Mouse (Mus musculus): Measurements from ENCODE around the gene Eef2k. TPM values are rescaled to one million over a fixed set of nuclear protein-coding genes. Genes with fewer than 3 reads are reported as not detected.

Gene Eef2k
- polyA plus RNA-seq, 1 experiment from 2014 or later, result 27.9 TPM

GRCm38 (mm10) chr7:120874764-120875539 lies 32.3 kb downstream of the Eef2k start:
- Histone ChIP-seq H3K36me3 (ENCODE audit: insufficient read depth, low read length) (no peaks in the 10 kb centered on the region), H3K27ac (ENCODE audit: low read length) (peak overlapping the region; percentile 63), H3K27me3 (ENCODE audit: insufficient read depth, low read length) (no peaks in the 10 kb centered on the region), H3K9ac (replicated peaks; ENCODE audit: low read length) (no peak overlapping the region), H3K4me2 (replicated peaks; ENCODE audit: low read depth, low read length) (no peak overlapping the region), H3K4me1 (ENCODE audit: insufficient read depth, low read length) (no peaks in the 10 kb centered on the region), H3K9me3 (ENCODE audit: low read length) (no peaks in the 10 kb centered on the region), H3K4me3 (ENCODE audit: low read length) (no peak overlapping the region)
- 68% methylated on average over 7 of the region's 7 CpGs for WGBS
- peak; percentile 72 for ATAC-seq (ENCODE audit: low FRiP score, low TSS enrichment)

- H3K4me2 ChIP-seq (replicated peaks; ENCODE audit: low read depth, low read length), result no peak overlapping the region
- H3K27ac ChIP-seq (ENCODE audit: low read length), result peak overlapping the region; percentile 63
These were observed 33.1 kb downstream of the Eef2k start for GRCm38 (mm10) chr7:120875540-120876388.

GRCm38 (mm10) chr7:120878271-120878670 lies 35.6 kb downstream of the Eef2k start:
- no peak overlapping the region for H3K27ac ChIP-seq (ENCODE audit: low read length)
- WGBS, result 80% methylated on average over 6 of the region's 6 CpGs
- ATAC-seq (ENCODE audit: low FRiP score, low TSS enrichment), result no peak
- H3K4me3 ChIP-seq (ENCODE audit: low read length), result no peak overlapping the region
- no peaks in the 10 kb centered on the region for H3K27me3 ChIP-seq (ENCODE audit: insufficient read depth, low read length)
- H3K4me1 ChIP-seq (ENCODE audit: insufficient read depth, low read length), result no peaks in the 10 kb centered on the region
- H3K4me2 ChIP-seq (replicated peaks; ENCODE audit: low read depth, low read length), result no peak overlapping the region
- H3K36me3 ChIP-seq (ENCODE audit: insufficient read depth, low read length), result peaks cover 7% of the 10 kb centered on the region; the same call in 1 of the 2 replicates
- no peak overlapping the region for H3K9ac ChIP-seq (replicated peaks; ENCODE audit: low read length)
- no peaks in the 10 kb centered on the region for H3K9me3 ChIP-seq (ENCODE audit: low read length)

More at GRCm38 (mm10) chr7:120875540-120876388, 33.1 kb downstream of the Eef2k start:
- Histone ChIP-seq H3K27me3 (ENCODE audit: insufficient read depth, low read length) (no peaks in the 10 kb centered on the region), H3K36me3 (ENCODE audit: insufficient read depth, low read length) (peaks cover 4% of the 10 kb centered on the region; the same call in 1 of the 2 replicates), H3K4me3 (ENCODE audit: low read length) (no peak overlapping the region), H3K4me1 (ENCODE audit: insufficient read depth, low read length) (no peaks in the 10 kb centered on the region), H3K9me3 (ENCODE audit: low read length) (no peaks in the 10 kb centered on the region), H3K9ac (replicated peaks; ENCODE audit: low read length) (peak overlapping the region; percentile 31; the same call in 1 of the 2 replicates)
- ATAC-seq (ENCODE audit: low FRiP score, low TSS enrichment), result peak; percentile 60
- WGBS, result 56% methylated on average over 3 of the region's 3 CpGs

GRCm38 (mm10) chr7:120879972-120880371 lies 37.3 kb downstream of the Eef2k start:
- peaks cover 18% of the 10 kb centered on the region for H3K36me3 ChIP-seq (ENCODE audit: insufficient read depth, low read length)
- no peak for ATAC-seq (ENCODE audit: low FRiP score, low TSS enrichment)
- no peak overlapping the region for H3K4me2 ChIP-seq (replicated peaks; ENCODE audit: low read depth, low read length)
- 0 out of 2 replicates have a peak, but pooled peaks cover 4% of the 10 kb centered on the region for H3K9me3 ChIP-seq (ENCODE audit: low read length)
- H3K4me3 ChIP-seq (ENCODE audit: low read length), result no peak overlapping the region
- H3K9ac ChIP-seq (replicated peaks; ENCODE audit: low read length), result no peak overlapping the region
- WGBS, result 95% methylated on average over 3 of the region's 3 CpGs
- H3K27me3 ChIP-seq (ENCODE audit: insufficient read depth, low read length), result no peaks in the 10 kb centered on the region
- H3K4me1 ChIP-seq (ENCODE audit: insufficient read depth, low read length), result no peaks in the 10 kb centered on the region
- H3K27ac ChIP-seq (ENCODE audit: low read length), result no peak overlapping the region

GRCm38 (mm10) chr7:120880770-120881169 lies 38.1 kb downstream of the Eef2k start:
- WGBS, result 95% methylated on average over 4 of the region's 4 CpGs
- Histone ChIP-seq H3K27ac (ENCODE audit: low read length) (no peak overlapping the region), H3K27me3 (ENCODE audit: insufficient read depth, low read length) (no peaks in the 10 kb centered on the region), H3K4me2 (replicated peaks; ENCODE audit: low read depth, low read length) (no peak overlapping the region), H3K4me1 (ENCODE audit: insufficient read depth, low read length) (no peaks in the 10 kb centered on the region), H3K36me3 (ENCODE audit: insufficient read depth, low read length) (peaks cover 18% of the 10 kb centered on the region), H3K4me3 (ENCODE audit: low read length) (no peak overlapping the region), H3K9ac (replicated peaks; ENCODE audit: low read length) (no peak overlapping the region), H3K9me3 (ENCODE audit: low read length) (0 out of 2 replicates have a peak, but pooled peaks cover 4% of the 10 kb centered on the region)
- ATAC-seq (ENCODE audit: low FRiP score, low TSS enrichment), result no peak

GRCm38 (mm10) chr7:120881451-120881850 lies 38.8 kb downstream of the Eef2k start:
- Histone ChIP-seq H3K9ac (replicated peaks; ENCODE audit: low read length) (no peak overlapping the region), H3K36me3 (ENCODE audit: insufficient read depth, low read length) (peaks cover 18% of the 10 kb centered on the region), H3K27me3 (ENCODE audit: insufficient read depth, low read length) (no peaks in the 10 kb centered on the region), H3K9me3 (ENCODE audit: low read length) (0 out of 2 replicates have a peak, but pooled peaks cover 4% of the 10 kb centered on the region), H3K4me1 (ENCODE audit: insufficient read depth, low read length) (no peaks in the 10 kb centered on the region), H3K4me3 (ENCODE audit: low read length) (no peak overlapping the region), H3K27ac (ENCODE audit: low read length) (no peak overlapping the region), H3K4me2 (replicated peaks; ENCODE audit: low read depth, low read length) (no peak overlapping the region)
- ATAC-seq (ENCODE audit: low FRiP score, low TSS enrichment), result no peak
- 78% methylated on average over 2 of the region's 2 CpGs for WGBS

- Histone ChIP-seq H3K27ac (ENCODE audit: low read length) (no peak overlapping the region), H3K36me3 (ENCODE audit: insufficient read depth, low read length) (peaks cover 22% of the 10 kb centered on the region)
- 50% methylated on average over 4 of the region's 4 CpGs for WGBS
These were observed 40.0 kb downstream of the Eef2k start for GRCm38 (mm10) chr7:120882674-120883073.

GRCm38 (mm10) chr7:120883523-120884290 lies 41.1 kb downstream of the Eef2k start:
- peaks cover 22% of the 10 kb centered on the region for H3K36me3 ChIP-seq (ENCODE audit: insufficient read depth, low read length)
- no peak for ATAC-seq (ENCODE audit: low FRiP score, low TSS enrichment)
- H3K9ac ChIP-seq (replicated peaks; ENCODE audit: low read length), result no peak overlapping the region
- no peaks in the 10 kb centered on the region for H3K27me3 ChIP-seq (ENCODE audit: insufficient read depth, low read length)
- 91% methylated on average over 4 of the region's 4 CpGs for WGBS
- H3K4me3 ChIP-seq (ENCODE audit: low read length), result no peak overlapping the region
- H3K27ac ChIP-seq (ENCODE audit: low read length), result no peak overlapping the region
- H3K9me3 ChIP-seq (ENCODE audit: low read length), result 0 out of 2 replicates have a peak, but pooled peaks cover 4% of the 10 kb centered on the region
- H3K4me1 ChIP-seq (ENCODE audit: insufficient read depth, low read length), result no peaks in the 10 kb centered on the region
- H3K4me2 ChIP-seq (replicated peaks; ENCODE audit: low read depth, low read length), result no peak overlapping the region

More at GRCm38 (mm10) chr7:120882674-120883073, 40.0 kb downstream of the Eef2k start:
- 0 out of 2 replicates have a peak, but pooled peaks cover 4% of the 10 kb centered on the region for H3K9me3 ChIP-seq (ENCODE audit: low read length)
- H3K4me1 ChIP-seq (ENCODE audit: insufficient read depth, low read length), result no peaks in the 10 kb centered on the region
- no peak overlapping the region for H3K4me2 ChIP-seq (replicated peaks; ENCODE audit: low read depth, low read length)
- H3K9ac ChIP-seq (replicated peaks; ENCODE audit: low read length), result no peak overlapping the region
- H3K4me3 ChIP-seq (ENCODE audit: low read length), result no peak overlapping the region
- peak; percentile 64 for ATAC-seq (ENCODE audit: low FRiP score, low TSS enrichment)
- no peaks in the 10 kb centered on the region for H3K27me3 ChIP-seq (ENCODE audit: insufficient read depth, low read length)

- no peak for ATAC-seq (ENCODE audit: low FRiP score, low TSS enrichment)
These were observed 42.1 kb downstream of the Eef2k start for GRCm38 (mm10) chr7:120884746-120885145.

More at GRCm38 (mm10) chr7:120884746-120885145, 42.1 kb downstream of the Eef2k start:
- Histone ChIP-seq H3K9me3 (ENCODE audit: low read length) (0 out of 2 replicates have a peak, but pooled peaks cover 4% of the 10 kb centered on the region), H3K27ac (ENCODE audit: low read length) (no peak overlapping the region), H3K4me3 (ENCODE audit: low read length) (no peak overlapping the region), H3K4me2 (replicated peaks; ENCODE audit: low read depth, low read length) (no peak overlapping the region), H3K27me3 (ENCODE audit: insufficient read depth, low read length) (no peaks in the 10 kb centered on the region), H3K4me1 (ENCODE audit: insufficient read depth, low read length) (no peaks in the 10 kb centered on the region), H3K9ac (replicated peaks; ENCODE audit: low read length) (no peak overlapping the region), H3K36me3 (ENCODE audit: insufficient read depth, low read length) (peaks cover 22% of the 10 kb centered on the region)
- WGBS, result 90% methylated on average over 4 of the region's 4 CpGs
